Mouse (Mus musculus): Measurements from ENCODE around the gene Wsb1. TPM values are rescaled to one million over a fixed set of nuclear protein-coding genes. Genes with fewer than 3 reads are reported as not detected.
A peak's percentile ranks its signal among the peaks of the same experiment; 100 is the strongest.
"Not testable (repeated sequence)": the region's sequence is repeated elsewhere in the genome, so short reads cannot be mapped to it uniquely, and the experiment has no call there.

Wsb1 gene
- polyA plus RNA-seq, 1 experiment from 2014 or later: 119 TPM

- not testable (repeated sequence) for H3K4me1 ChIP-seq (replicated peaks); ATAC-seq (replicated peaks; ENCODE audit: insufficient number of reproducible peaks, insufficient read depth, low FRiP score, low read depth); H3K4me3 ChIP-seq; H3K27ac ChIP-seq; H3K4me2 ChIP-seq; H3K36me3 ChIP-seq; H3K9me3 ChIP-seq (replicated peaks); H3K9ac ChIP-seq; H3K27me3 ChIP-seq
- 81% methylated on average over 4 of the region's 4 CpGs for WGBS
These were observed 5.7 kb upstream of the Wsb1 start for GRCm38 (mm10) chr11:79260126-79260525.

DNA sequence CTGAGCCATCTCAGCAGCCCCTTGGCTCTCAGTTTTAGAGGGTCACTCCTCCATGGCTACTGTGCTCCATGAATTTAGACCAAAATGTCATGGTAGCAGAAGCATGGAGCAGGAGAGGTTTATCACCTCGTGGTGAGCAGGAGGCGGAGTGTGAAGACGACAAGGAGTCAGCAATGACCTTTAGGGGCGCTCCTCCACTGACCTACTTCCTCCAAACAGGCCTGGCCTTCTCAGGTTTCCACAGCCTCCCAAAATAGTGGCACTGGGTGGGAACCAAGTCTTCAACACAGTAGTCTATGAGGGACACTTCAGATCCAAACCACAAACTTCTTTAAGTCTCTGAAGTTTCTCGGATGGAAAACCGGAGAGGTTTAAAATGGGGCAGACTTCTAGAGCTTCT, 4.3 kb upstream of the Wsb1 start:
- WGBS: 63% methylated on average over 6 of the region's 6 CpGs

GRCm38 (mm10) chr11:79253542-79254390, 705 bp downstream of the Wsb1 start:
- Histone ChIP-seq H3K36me3 (peaks cover 16% of the 10 kb centered on the region), H3K4me3 (peak overlapping the region; percentile 91), H3K27me3 (no peaks in the 10 kb centered on the region), H3K9me3 (replicated peaks) (no peaks in the 10 kb centered on the region), H3K4me1 (replicated peaks) (peaks cover 16% of the 10 kb centered on the region), H3K4me2 (peak overlapping the region; percentile 80), H3K9ac (peak overlapping the region; percentile 87), H3K27ac (peak overlapping the region; percentile 97)
- ATAC-seq (replicated peaks; ENCODE audit: insufficient number of reproducible peaks, insufficient read depth, low FRiP score, low read depth): peak; percentile 53
- WGBS: under 1% methylated on average over 49 of the region's 49 CpGs

More for the DNA sequence above, 4.3 kb upstream of the Wsb1 start:
- no peak for ATAC-seq (replicated peaks; ENCODE audit: insufficient number of reproducible peaks, insufficient read depth, low FRiP score, low read depth)
- H3K9me3 ChIP-seq (replicated peaks): no peaks in the 10 kb centered on the region
- no peaks in the 10 kb centered on the region for H3K36me3 ChIP-seq
- no peak overlapping the region for H3K4me2 ChIP-seq
- H3K27me3 ChIP-seq: no peaks in the 10 kb centered on the region
- 0 out of 2 replicates have a peak, but pooled peaks cover 4% of the 10 kb centered on the region for H3K4me1 ChIP-seq (replicated peaks)
- H3K27ac ChIP-seq: no peak overlapping the region
- no peak overlapping the region for H3K9ac ChIP-seq
- H3K4me3 ChIP-seq: no peak overlapping the region

- WGBS: 11% methylated on average over 6 of the region's 6 CpGs
- Histone ChIP-seq H3K9ac (peak overlapping the region; percentile 87), H3K36me3 (peaks cover 21% of the 10 kb centered on the region), H3K4me1 (replicated peaks) (peaks cover 16% of the 10 kb centered on the region), H3K4me2 (peak overlapping the region; percentile 80), H3K9me3 (replicated peaks) (no peaks in the 10 kb centered on the region), H3K27ac (peak overlapping the region; percentile 97), H3K27me3 (no peaks in the 10 kb centered on the region), H3K4me3 (peak overlapping the region; percentile 91)
- ATAC-seq (replicated peaks; ENCODE audit: insufficient number of reproducible peaks, insufficient read depth, low FRiP score, low read depth): no peak
These were observed 1.5 kb downstream of the Wsb1 start for GRCm38 (mm10) chr11:79252881-79253541.

DNA sequence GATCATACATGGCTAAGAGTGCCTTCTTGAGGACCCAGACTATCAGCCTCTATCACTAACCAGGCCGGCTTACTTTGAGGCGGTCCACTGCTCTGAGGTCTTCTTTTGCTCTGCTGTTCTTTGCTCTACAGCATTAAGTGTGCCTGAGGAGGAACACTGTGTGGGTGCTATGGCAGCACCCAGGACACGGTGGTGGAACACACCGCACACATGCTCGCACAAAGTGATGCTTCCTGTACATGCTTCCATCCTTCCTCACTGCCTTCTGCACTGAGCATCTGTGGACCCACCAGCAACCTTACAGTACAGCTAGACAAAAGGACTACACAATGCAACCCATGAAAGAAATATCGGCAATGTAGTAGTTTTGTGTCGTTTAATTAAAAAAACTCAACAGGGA, 15.4 kb downstream of the Wsb1 start:
- Histone ChIP-seq H3K9ac (no peak overlapping the region), H3K27ac (peak overlapping the region; percentile 56), H3K4me3 (no peak overlapping the region), H3K4me2 (no peak overlapping the region), H3K36me3 (peaks cover 54% of the 10 kb centered on the region), H3K4me1 (replicated peaks) (peaks cover 17% of the 10 kb centered on the region), H3K27me3 (no peaks in the 10 kb centered on the region), H3K9me3 (replicated peaks) (no peaks in the 10 kb centered on the region)
- no peak for ATAC-seq (replicated peaks; ENCODE audit: insufficient number of reproducible peaks, insufficient read depth, low FRiP score, low read depth)
- WGBS: 95% methylated on average over 7 of the region's 7 CpGs

DNA sequence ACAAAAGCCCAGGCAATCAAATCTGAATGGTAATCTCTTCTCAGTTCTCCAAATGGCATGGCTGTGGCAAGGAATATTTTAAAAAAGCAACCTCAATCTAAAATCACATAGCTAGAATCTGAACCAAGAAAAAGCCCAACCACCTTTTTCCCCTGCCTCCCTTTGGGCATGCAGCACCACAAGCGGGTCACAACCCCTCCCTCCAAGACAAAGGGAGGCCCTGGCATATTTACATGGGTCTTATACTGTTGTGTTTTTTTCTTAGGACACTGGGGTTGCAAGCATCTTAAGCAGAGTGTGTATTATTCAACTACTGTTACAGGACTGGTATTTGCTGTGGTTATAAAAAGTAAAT, 16.1 kb downstream of the Wsb1 start:
- Histone ChIP-seq H3K27me3 (no peaks in the 10 kb centered on the region), H3K4me2 (peak overlapping the region; percentile 7; the same call in 1 of the 2 replicates), H3K4me3 (no peak overlapping the region), H3K4me1 (replicated peaks) (peaks cover 17% of the 10 kb centered on the region), H3K9me3 (replicated peaks) (no peaks in the 10 kb centered on the region), H3K9ac (no peak overlapping the region), H3K27ac (peak overlapping the region; percentile 91), H3K36me3 (peaks cover 53% of the 10 kb centered on the region)
- WGBS: 13% methylated on average over 1 of the region's 1 CpGs
- ATAC-seq (replicated peaks; ENCODE audit: insufficient number of reproducible peaks, insufficient read depth, low FRiP score, low read depth): peak; percentile 74

DNA sequence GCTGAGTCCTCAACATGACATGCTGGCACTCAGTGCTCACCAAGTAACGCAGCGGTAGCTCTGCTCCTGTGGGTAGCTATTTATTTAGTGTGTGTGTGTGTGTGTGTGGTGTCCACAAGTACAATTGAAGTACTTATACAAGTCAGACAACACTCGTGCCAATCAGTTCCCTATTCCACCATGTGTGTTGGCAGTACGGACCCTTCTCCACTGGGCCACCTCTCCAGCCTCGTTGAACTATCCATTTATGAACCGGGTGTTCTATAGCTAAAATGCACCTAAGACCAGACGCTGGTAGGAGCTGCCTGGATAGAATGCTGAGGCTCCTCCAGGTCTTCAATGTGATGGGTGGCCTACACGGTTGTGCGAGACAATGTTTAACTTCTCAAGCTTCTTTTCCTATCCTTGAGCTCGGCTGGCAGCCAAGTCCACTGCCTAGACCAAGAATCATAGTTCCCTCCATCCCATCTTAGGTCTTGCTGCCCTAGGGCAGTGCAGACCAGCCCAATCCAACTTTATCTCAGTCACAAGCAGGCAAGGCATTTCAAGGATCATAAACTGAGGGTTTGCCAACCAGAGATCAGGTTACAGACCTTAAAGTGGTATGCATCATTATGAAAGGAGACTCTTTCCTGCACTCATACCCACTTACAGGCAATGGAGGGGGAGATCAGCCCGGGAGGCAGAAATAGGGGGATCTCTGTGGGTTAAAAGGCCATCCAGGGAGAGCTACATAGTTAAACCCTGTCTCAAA, 16.6 kb downstream of the Wsb1 start:
- Histone ChIP-seq H3K27ac (peak overlapping the region; percentile 91), H3K4me1 (replicated peaks) (peaks cover 17% of the 10 kb centered on the region), H3K9me3 (replicated peaks) (no peaks in the 10 kb centered on the region), H3K9ac (no peak overlapping the region), H3K27me3 (no peaks in the 10 kb centered on the region), H3K4me2 (peak overlapping the region; percentile 7), H3K36me3 (peaks cover 48% of the 10 kb centered on the region), H3K4me3 (no peak overlapping the region)
- ATAC-seq (replicated peaks; ENCODE audit: insufficient number of reproducible peaks, insufficient read depth, low FRiP score, low read depth): peak; percentile 85
- 61% methylated on average over 11 of the region's 11 CpGs for WGBS

GRCm38 (mm10) chr11:79230251-79230570, 24.3 kb downstream of the Wsb1 start:
- 88% methylated on average over 13 of the region's 13 CpGs for WGBS
- no peak overlapping the region for H3K9ac ChIP-seq
- H3K4me1 ChIP-seq (replicated peaks): peaks cover 13% of the 10 kb centered on the region

DNA sequence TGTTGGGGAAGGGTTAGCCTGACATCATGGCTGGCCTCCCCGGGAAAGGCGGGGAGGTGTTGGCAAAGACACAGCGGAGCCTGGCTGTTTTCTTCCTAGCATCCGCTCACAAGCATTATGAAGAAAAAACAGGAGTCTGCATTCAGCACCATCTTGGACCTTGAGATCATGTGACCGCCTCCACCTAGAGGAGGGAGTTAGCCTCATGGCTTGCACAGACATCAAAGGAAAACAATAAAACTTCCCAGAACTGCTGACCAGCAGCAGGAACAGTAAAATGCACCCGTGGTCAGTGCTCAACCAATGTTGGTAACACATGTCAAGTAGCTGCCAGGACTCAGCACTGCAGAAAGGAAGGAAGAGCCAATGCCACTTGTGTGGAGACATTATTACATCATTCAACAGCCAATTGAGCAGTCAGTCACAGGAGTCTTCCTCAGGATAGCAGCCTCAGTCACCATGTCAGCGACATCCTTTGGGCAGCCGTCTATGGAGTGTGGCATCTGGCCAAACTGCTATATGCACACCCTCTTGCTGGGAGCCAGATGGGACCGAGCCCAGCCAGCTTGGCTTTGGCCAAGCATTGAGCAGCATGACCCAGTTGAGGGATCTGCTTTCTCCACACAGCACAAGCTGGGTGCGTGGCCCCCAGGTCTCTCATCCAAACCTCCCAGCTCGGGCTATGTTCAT, 24.8 kb downstream of the Wsb1 start:
- no peaks in the 10 kb centered on the region for H3K9me3 ChIP-seq (replicated peaks)
- H3K4me1 ChIP-seq (replicated peaks): peaks cover 17% of the 10 kb centered on the region
- H3K9ac ChIP-seq: no peak overlapping the region
- H3K4me3 ChIP-seq: no peak overlapping the region
- no peaks in the 10 kb centered on the region for H3K36me3 ChIP-seq
- 71% methylated on average over 11 of the region's 11 CpGs for WGBS
- no peak for ATAC-seq (replicated peaks; ENCODE audit: insufficient number of reproducible peaks, insufficient read depth, low FRiP score, low read depth)
- no peak overlapping the region for H3K4me2 ChIP-seq
- no peak overlapping the region for H3K27ac ChIP-seq
- no peaks in the 10 kb centered on the region for H3K27me3 ChIP-seq

More at GRCm38 (mm10) chr11:79230251-79230570, 24.3 kb downstream of the Wsb1 start:
- H3K36me3 ChIP-seq: no peaks in the 10 kb centered on the region
- H3K27me3 ChIP-seq: no peaks in the 10 kb centered on the region
- ATAC-seq (replicated peaks; ENCODE audit: insufficient number of reproducible peaks, insufficient read depth, low FRiP score, low read depth): no peak
- no peak overlapping the region for H3K4me2 ChIP-seq
- no peaks in the 10 kb centered on the region for H3K9me3 ChIP-seq (replicated peaks)
- no peak overlapping the region for H3K27ac ChIP-seq
- H3K4me3 ChIP-seq: no peak overlapping the region

DNA sequence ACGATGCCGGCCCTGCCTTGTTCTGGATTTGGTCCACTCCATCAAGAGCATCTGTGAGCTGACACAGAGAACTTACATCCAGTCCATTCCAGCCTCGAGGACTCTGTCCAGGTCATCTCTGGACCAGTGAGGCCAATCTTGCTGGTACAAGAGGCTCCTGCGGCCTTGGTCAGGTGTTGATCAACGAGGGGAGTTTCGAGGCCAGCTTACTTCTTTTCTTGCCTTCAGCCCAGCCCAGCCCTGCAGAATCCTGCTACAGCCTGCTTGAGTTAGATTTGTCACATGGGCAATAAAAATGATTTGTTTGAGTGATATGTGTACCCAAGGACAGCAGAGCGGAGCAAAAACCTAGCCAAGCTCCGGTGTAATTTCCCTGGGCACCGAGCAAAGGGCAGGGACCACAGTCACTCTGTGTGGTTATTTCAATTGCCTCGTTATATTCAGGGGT, 25.4 kb downstream of the Wsb1 start:
- H3K4me2 ChIP-seq: no peak overlapping the region
- no peaks in the 10 kb centered on the region for H3K9me3 ChIP-seq (replicated peaks)
- H3K27ac ChIP-seq: no peak overlapping the region
- H3K4me3 ChIP-seq: no peak overlapping the region
- H3K9ac ChIP-seq: no peak overlapping the region
- H3K27me3 ChIP-seq: no peaks in the 10 kb centered on the region
- 81% methylated on average over 10 of the region's 10 CpGs for WGBS
- no peak for ATAC-seq (replicated peaks; ENCODE audit: insufficient number of reproducible peaks, insufficient read depth, low FRiP score, low read depth)
- H3K36me3 ChIP-seq: no peaks in the 10 kb centered on the region
- peaks cover 22% of the 10 kb centered on the region for H3K4me1 ChIP-seq (replicated peaks)

DNA sequence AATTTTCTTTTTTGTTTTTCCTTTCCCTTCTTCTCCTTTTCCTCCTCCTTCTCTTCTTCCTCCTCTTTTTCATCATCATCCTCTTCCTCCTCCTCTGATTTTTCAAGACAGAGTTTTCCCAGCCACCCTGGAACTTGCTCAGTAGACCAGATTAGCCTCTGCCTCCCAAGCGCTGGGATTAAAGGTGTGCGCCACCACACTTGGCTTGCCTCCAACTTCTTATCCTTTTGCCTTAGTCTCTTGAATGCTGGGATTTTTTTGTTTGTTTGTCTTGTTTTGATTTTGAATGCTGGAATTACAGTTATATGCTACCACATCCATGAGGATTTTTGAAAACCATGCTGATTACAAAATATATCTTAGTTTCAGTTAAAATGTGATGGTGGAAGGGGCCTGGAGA, 26.4 kb downstream of the Wsb1 start:
- Histone ChIP-seq H3K27ac (no peak overlapping the region), H3K4me3 (no peak overlapping the region), H3K4me2 (no peak overlapping the region), H3K4me1 (replicated peaks) (peaks cover 24% of the 10 kb centered on the region), H3K9ac (no peak overlapping the region), H3K27me3 (no peaks in the 10 kb centered on the region), H3K9me3 (replicated peaks) (no peaks in the 10 kb centered on the region), H3K36me3 (no peaks in the 10 kb centered on the region)
- no peak for ATAC-seq (replicated peaks; ENCODE audit: insufficient number of reproducible peaks, insufficient read depth, low FRiP score, low read depth)
- 70% methylated on average over 2 of the region's 2 CpGs for WGBS
